Mouse (Mus musculus): ENCODE results near the gene Zfp821. TPM values are rescaled to one million over a fixed set of nuclear protein-coding genes. Genes with fewer than 3 reads are reported as not detected.

Zfp821 gene
- total RNA-seq (2022), result 10 to 100 TPM in 3 of 4 experiments, 1 to 10 TPM in 1; 9.5 to 15.8 (median 12.4) TPM

DNA sequence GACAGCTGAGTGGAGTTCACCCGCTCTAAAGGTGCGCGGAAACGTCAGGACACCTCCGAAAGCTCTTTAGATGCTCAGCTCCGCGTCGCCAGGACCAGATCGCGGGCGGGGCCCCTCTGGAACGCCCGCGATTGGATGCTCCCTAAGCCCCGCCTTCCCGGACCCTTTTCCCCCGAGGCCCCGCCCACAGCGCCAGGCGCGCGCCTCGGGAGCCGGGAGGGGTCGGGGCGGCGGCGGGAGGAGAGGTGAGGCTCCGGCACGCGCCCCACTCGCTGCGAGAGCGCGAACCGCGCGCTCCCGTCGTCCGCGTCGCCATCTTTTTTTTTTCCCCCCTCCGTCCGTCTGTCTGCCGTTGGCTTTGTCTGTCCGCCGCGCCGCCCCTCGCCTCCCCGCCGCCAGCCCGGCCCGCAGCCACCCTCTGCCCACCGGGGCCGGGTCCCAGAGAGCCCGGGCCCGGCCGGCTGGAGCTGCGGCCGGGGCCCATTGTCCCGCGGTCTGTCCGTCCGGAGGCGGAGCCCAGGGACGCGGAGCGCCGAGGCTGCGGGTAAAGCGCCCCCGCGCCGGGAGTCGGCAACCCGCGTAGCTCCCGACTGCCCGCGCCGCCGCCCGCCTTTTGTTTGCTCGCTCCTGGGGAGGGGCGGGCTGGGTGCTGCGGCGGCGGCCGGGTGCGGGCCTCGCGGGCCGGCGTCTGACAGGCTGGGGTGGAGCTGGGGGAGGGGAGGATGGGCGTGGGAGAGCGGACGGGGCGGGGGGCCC is at the start of gene Zfp821:
Gene Zfp821, plus strand, starts transcription at position 227 of the 756 bp plus-strand sequence.
- peak; percentile 90 for DNase-seq

DNA sequence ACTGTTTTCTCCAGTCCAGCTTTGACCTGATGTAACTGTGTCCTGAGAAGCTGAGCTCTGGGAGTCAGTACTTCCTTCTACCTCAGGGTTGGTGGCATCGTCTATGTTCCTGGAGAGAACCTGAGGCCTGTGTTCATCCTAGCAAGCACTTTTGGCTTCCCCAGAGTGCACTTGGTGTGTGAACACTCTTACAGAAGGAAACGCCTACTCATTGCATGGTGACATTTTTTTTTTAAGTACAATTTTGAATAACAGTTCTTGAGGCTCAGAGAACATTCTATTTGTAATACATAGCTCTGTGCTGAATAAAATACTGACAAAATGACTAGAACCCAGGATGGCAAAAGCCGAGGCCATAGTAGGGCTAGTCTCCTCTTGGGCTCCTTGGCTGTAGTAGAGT is 48.5 kb upstream of the Zfp821 start:
- DNase-seq, result no peak

DNA sequence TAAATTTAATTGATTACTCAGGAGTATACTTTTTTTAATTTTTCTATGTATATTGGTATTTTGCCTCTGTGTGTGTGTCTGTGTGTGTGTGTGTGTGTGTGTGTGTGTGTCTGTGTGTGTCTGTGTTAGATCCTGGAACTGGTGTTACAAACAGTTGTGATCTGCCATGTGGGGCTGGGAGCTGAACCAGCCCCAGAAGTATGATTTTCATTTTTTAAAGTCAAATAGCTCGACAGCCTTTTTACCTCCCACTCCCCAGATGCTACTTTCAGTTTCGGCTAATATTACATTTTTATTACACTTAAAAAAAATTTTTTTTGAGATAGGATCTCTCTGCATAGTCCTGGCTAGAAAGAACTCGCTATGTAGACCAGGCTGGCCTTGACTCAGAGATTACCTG is 43.0 kb upstream of the Zfp821 start:
- DNase-seq, result no peak

DNA sequence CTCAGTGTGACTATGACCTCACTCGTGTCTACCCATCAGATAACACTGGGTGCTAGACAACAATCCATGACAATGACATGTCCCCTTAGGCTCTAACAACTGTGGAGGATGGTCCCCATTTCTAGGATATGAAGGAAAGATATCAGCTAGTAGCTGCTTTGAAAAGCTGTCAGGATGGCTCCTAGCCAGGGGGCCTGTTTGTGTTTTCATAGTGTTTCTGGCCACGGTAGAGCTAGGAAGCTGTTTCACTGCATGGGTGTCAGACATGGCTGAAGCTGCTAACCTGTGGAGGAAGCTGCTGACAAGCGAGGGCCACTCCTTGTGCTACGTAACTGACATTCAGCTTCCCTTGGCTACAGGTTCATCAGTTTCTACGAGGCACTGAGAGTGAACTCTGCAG is 38.7 kb upstream of the Zfp821 start:
- DNase-seq, result no peak

DNA sequence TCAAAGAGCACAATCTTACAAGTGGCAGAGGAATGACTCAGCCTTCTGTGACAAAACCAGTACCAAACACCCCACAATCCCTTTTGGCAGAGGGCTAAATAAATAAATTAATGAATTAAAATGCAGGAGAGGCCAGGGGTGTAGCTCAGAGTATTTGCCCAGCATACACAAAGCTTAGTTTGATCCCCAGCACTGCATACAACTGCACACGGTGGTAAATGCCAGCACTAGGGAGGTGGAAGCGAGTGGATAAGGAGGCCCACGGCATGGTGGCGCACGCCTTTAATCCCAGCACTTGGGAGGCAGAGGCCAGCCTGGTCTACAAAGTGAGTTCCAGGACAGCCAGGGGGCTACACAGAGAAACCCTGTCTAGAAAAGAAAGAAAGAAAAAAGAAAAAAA is 32.7 kb upstream of the Zfp821 start:
- DNase-seq, result no peak

DNA sequence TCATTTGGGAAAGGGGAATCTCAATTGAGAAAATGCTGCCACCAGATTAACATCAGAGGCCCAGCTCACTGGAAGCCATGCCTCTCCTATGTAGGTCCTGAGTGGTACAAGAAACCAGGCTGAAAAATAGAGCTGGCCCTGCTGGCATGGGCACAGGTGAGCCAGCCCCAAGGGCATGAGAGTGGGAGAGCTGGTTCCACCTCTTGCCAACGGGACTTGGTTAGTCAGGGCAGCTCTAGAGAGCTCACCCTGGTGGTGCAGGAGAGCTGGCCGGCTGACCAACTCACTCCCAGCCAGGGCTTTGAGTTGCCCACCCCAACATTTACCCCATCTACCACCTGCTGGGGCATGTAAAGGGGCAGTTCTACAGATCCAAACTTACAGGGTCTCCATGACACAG is 31.8 kb upstream of the Zfp821 start:
- DNase-seq, result no peak

DNA sequence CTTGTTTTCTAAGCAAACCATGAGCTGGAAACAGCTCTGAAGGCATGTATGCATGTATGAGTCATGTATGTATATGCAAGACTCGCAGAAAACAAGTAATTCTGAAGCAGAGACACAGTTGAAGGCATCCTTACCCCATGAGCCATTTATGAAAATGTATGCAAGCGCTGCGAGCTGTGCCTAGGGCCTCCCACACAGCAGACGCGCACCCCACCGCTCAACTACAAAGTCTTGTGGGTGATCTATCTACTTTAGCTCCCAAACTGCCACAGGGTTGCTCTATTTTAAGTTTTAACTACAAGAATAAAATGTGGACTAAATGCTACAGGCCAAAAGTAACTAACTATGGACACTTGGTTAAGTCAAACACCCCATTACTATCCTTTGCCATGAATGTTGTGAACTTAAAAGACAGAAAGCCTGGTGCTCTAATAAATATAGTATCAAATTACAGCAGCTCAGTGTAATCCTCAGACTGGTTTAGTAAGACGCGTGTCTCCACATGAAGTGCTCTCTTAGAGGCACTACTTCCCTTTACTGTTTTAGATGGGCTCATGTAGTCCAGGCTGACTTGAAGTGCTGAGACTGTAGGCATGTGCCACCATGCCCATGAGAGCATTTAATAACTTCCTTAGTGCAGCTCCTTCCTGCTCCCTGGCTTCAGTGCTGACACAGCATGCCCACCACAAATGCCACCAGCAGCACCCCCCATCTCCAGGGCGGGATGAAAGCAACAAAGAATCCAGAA is 29.3 kb upstream of the Zfp821 start:
- no peak for DNase-seq

DNA sequence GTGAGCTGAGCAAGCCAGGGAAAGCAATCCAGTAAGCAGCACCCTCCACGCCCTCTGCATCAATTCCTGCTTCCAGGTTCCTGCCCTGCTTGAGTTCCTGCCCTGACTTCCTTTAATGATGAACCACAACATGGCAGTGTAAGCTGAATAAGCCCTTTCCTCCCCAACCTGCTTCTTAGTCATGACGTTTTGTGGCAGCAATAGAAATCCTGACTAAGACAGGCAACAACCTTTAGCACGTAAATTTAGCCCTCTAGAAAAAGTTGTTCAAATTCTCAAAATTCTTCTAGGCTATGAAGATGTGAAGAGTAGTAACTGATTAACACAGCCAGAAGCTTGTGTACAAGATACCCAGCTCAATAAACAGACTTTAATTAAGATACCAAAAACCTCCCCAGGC is 23.8 kb upstream of the Zfp821 start:
- no peak for DNase-seq

DNA sequence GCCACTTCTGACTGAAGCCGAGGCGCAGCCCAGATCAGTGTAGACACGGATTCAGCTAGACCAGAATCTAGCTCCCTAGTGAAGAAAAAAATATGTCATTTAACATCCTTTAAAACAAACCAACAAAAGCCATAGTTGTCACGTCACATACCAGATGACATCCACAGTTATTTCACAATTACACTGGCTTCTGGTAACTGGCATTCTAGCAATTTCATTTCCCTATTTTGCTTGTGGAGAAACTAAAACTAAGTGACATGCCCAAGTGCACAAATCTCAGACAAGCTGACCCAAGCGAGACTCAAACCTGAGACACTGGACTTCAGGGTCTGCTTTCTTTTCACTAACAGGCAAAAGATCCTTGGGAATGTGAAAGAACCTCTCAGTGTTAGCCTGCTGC is 23.2 kb upstream of the Zfp821 start:
- DNase-seq, result no peak

DNA sequence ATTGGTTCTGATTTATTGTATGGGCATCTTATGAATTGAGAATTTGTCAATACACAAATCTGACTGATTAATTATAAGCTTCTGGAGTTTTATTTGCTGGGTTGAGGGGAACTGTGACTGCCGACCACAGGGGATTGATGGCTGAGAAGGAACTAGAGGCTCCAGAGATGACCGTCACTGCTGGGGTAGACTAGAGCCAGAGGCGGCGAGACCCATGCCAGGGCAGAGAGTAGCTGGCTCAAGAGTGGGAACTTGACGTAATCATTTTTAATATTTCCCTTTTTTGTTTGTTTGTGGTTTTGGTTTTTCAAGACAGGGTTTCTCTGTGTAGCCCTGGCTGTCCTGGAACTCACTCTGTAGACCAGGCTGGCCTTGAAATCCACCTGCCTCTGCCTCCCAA is 18.1 kb upstream of the Zfp821 start:
- DNase-seq, result no peak

DNA sequence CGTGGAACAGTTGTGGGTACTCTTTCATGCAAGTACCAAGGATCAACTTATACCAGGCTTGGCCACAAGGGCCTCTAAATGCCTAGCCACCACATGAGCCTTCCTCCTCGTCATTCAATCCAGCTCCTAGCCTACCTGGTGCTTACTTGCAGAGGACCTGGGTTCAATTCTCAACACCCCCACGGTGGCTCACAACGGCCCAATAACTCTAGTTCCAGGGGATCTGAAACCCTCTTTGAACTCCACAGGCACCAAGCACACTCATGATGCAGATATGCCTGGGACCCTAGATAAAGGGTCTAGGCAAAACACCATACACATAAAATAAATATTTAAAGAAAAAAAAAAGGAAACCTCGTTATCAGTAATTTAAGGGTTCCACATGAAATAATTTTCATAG is 13.6 kb upstream of the Zfp821 start:
- no peak for DNase-seq

DNA sequence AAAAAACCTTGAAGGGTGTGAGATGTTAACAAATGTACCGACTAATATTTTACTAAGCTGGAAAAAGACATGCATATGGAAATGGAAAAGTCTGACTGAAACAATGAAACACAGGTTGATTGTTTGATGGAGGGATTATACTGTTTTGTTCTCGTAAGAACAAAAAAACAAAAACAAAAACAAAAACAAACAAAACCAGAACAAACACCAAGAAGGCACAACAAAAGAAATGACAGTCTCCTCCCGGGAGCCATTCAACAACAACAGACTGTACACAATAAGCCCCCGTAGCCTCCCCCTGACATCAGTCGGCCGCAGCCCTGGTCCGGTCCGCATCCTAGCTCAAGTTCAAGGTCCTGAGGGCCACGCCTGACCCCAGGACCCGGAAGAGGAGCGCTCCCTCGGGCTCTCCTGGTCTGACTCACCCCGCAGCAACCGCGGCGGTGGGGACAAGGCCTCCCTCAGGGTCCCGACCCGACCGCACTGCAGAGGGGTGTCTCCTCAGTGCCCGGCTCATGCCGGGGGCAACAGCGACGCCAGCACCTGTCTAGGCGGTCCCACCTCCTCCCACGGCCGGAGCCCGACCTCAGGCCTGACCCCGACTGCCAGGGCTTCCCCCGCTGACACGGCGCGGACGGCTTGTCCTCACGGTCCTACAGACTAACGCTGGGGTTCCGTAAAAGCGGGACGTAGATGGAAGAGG is 12.8 kb upstream of the Zfp821 start:
- peak; percentile 58 for DNase-seq

DNA sequence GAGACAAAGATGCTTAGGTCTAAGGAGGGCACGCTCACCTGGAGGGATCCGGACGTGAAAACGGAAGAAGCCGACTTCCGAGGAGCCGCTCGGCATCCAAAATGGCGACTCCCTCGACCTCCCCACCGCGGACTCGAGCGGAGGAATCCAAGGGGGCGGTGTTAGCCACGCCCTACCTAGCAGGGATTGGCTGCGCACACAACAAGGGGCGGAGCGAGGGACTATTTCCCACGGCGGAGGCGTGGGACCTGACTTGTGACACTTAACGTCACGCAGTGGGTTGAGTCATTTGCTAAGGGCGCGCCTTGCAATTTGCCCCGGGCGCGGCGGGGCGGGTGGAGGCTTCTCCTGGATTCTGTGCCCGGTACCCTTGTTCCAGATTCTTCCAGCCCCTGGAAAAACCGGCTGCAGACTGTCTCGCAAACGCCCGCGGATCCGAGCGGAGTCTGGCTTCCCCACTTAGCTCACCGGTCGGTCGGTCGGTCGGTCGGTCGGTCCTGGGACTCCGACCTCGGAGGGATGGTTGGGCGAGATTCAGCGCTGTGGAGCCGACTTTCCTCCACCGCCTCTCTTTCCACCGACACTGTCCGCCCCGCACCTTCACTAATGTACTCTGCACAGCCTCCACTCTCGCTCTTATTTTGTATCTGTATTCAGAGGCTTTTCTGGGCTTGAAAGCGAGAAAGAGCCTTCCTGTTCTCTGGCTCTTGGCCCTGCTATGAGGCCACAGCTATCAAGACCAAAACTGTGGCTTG is 12.0 kb upstream of the Zfp821 start, which contains the start of gene Ist1:
Gene Ist1, minus strand, starts transcription at position 115 of the 755 bp plus-strand sequence.
- peak; percentile 97 for DNase-seq

DNA sequence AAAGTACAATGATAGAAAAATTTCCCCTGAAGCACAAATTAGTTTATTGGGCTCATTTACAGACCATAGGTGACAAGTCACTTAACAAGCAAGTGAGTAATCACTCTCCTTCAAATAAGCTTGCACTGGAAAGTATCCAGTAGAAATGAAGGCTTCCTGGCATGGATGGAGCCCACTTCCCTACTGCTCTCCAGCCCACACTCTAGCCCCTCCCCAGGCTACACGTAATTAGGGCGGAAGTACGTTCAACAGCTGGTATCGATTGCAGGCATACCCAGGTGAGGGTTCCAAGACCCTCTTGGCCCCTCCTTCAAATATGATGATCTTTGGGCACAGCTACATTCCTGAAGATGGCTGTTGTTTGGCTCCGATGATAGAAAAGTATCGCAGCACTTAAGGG is 11.2 kb upstream of the Zfp821 start:
- no peak for DNase-seq

DNA sequence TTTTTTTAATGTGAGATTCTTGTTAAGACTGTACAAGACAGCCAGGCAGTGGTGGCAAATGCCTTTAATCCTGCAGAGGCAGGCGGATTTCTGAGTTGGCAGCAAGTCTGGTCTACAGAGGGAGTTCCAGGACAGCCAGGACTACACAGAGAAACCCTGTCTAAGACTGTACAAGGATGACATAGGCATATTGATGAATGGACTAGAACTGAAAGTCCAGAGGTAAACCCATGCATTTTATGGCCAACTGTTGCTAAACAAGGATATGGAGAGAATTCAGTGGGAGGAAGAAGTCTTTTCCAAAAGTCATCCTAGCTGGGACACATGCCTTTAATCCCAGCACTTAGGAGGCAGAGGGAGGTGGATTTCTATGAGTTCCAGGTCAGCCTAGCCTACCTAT is 7.6 kb upstream of the Zfp821 start:
- no peak for DNase-seq

DNA sequence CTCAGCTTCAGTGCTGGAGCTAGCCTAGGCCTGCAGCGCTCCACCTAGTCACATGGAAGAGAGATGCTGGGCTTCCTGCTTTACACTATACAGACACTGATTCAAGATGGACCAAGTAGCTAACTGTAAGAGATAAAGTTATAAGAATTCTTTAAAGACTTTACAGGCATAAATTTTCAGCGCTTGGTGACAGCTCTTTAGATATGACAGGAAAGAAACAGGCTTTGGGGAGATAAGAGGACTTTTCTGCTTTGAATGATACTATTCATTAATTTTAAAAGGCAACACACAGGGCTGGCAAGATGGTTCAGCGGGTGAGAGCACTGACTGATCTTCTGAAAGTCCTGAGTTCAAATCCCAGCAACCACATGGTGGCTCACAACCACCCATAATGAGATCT is 6.9 kb upstream of the Zfp821 start:
- DNase-seq, result no peak

DNA sequence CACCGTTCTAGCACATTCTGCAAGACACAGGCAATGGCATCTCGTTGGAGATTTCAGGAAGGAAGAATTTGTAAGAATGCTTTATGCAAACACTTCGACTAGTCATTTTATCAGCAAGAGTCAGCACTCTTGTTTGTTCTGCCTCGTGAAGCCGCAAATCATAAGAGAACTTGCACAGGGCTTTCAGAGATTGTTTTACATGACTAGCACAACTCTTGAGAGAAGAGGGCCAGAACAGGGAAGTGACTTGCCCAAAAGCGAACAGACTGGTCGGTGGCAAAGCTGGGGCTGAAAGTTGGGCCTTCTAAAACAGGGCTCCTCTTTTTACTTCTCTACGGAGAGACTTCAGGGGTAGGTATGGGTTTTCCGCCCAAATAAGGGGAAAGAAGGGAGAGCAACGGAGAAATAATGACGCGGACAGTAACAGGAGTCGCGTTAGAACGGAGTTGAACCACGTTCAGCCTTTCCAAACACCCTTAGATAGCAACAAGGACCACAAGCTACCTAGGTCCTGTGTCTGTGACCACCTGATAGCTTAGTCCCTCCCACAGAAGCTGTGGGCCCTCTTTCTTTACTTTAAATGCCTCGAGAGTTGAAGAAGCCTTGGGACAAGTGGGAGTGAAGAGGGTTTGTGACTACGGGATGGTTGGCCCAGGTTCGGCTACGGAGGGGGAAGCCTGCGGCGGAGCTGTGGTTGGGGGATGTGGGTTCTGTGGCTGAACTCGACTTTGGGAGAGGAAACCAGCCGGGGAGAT is 604 bp upstream of the Zfp821 start:
- no peak for DNase-seq

DNA sequence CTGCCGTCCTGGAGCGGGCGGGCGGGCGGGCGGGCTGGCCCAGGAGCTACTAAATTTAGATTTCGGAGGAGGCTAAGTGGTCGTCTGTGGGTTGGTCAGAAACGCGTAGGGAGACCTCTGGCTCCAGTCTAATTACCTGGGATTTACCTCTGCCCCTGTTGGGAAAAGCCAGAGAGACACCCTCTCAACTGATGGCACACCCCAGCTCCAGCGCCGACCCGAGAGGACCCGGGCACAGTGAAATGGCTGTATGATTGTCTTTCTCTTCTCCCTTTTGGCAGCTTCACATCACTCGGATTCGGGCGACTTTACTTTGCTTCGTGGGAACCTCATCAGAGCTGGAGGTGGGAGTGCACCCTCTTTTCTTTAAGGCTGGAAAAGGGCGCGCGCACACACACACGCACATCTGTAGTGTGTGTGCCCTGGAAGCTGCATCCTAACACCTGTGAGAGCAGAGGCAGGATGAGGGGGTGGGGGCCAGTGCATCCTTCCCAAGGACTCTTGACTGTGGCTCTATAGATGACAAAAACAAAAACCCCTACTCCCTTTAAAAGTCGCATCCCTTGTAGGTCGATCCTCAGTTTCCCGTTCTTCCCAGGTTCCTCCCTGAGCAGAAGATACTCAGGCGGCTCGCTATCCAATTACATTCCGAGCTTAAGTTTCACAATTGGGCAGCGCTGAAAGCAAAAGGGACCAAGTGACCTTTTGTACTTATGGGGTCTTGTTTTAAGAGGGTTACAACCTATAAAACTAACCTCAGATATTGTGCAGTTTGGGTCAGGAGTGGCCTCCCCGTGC is 929 bp downstream of the Zfp821 start:
- DNase-seq, result no peak

DNA sequence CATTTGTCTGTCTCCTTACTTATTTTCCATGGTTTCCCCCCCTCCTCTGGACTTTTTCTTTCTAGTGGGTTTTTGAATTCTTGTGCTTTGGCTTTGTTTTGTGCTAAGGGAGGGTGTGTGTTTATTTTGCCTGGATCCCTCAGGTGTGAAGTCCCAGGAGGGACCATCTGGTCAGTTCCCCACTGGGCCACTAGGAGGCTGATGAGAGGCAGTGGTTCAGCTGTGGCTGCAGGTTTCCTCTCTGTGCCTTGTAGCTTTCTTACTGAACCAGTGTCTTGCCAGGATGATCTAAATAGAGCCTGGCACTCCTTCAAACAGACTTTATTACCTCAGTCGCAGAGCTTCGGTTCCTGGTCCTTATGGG is 1.5 kb downstream of the Zfp821 start:
- peak; percentile 47 for DNase-seq

DNA sequence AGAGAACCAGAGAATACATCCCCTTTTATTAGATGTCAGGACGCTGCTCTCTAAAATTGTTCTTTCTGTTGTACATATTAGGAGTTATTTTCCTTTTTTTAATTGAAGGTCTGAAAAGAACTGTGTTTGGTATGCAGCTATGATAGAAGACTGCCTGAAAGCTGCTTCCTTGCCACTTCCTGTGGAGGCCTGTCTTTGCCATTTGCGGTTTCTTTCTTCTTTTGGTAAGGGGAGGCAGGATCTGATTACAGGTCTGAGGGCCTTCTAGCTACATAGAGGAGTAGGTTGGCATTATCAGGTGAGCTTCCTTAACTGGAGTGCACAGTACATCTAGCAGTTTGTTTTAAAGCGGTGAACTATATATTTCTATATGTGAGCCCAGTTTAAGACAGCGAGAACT is 2.6 kb downstream of the Zfp821 start:
- no peak for DNase-seq

DNA sequence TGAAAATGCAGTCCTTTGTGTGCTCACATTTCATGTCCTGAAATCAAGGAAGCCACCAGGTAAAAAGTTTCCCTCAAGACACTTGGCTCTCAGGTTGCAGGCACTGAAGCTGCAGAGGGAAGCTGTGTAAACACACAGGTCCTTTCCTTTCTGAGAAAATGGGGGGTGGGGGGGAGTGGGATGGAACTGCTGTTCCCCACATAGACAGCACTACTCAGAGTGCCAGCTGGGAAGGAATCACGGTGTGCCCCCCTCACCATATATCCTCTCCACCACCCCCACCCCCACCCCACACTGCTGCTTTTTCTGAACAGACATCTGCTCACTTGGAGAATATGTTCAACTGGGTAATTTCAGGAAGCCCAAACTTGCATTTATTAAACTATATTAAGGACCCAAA is 7.2 kb downstream of the Zfp821 start:
- DNase-seq, result no peak
